8 mouse cellular contexts compared by ENCODE assay signal in the genomic region with DNA sequence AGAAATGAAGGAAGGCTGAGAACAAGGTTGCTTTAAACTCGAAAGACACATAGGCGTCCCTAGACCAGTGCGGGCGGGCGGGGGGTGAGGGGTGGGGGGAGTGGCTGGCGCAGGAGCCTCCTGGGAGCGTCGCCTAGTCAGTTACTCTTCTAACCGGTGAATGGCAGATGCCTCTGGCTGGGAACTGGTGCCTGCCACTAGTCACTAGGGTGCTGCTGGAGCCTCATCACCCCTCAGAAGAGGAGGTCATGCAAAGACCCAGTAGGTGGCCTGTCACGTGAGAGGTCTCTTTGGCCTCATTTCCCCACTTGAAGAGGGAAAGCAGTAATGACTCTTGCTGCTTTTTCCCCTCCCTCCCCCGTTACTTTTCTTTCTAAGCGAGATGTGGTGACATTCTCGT. TPM values are rescaled to one million over a fixed set of nuclear protein-coding genes. Genes with fewer than 3 reads are reported as not detected.
DNase-seq lines count a peak whose midpoint lies in the region; ATAC-seq lines count a peak whose summit lies in the region.

No protein-coding gene starts in this region.

- H3K4me2 ChIP-seq in heart, embryonic 11.5 days: peak overlapping the region; percentile 92
- H3K4me2 ChIP-seq in intestine, embryonic 15.5 days (replicated peaks): peak overlapping the region; percentile 92
- H3K4me2 ChIP-seq in midbrain, embryonic 15.5 days: peak overlapping the region; percentile 93

- H3K36me3 ChIP-seq in heart, embryonic 11.5 days (ENCODE audit: control insufficient read depth, insufficient read depth, low read length): no peaks in the 10 kb centered on the region
- H3K36me3 ChIP-seq in intestine, embryonic 15.5 days: no peaks in the 10 kb centered on the region
- H3K36me3 ChIP-seq in midbrain, embryonic 15.5 days (replicated peaks): no peaks in the 10 kb centered on the region

- no peaks in the 10 kb centered on the region for H3K9me3 ChIP-seq in heart, embryonic 11.5 days (replicated peaks; ENCODE audit: control insufficient read depth, low read length)
- no peaks in the 10 kb centered on the region for H3K9me3 ChIP-seq in intestine, embryonic 15.5 days
- no peaks in the 10 kb centered on the region for H3K9me3 ChIP-seq in midbrain, embryonic 15.5 days

- WGBS in heart, embryonic 11.5 days (ENCODE audit: insufficient replicate concordance): under 1% methylated on average over 13 of the region's 13 CpGs
- whole genome bisulfite sequencing in intestine, embryonic 15.5 days: under 1% methylated on average over 13 of the region's 13 CpGs
- 0% methylated on average over 13 of the region's 13 CpGs for WGBS in midbrain, embryonic 15.5 days

- no peak overlapping the region for H3K9ac ChIP-seq in heart, embryonic 11.5 days (ENCODE audit: low read depth, low read length)
- H3K9ac ChIP-seq in intestine, embryonic 15.5 days: no peak overlapping the region
- H3K9ac ChIP-seq in midbrain, embryonic 15.5 days: no peak overlapping the region

- H3K27ac ChIP-seq in heart, embryonic 11.5 days (ENCODE audit: low read depth, low read length): no peak overlapping the region
- H3K27ac ChIP-seq in brown adipose tissue, adult 24 weeks (replicated peaks; ENCODE audit: low read depth, low read length): no peak overlapping the region
- no peak overlapping the region for H3K27ac ChIP-seq in intestine, embryonic 15.5 days
- no peak overlapping the region for H3K27ac ChIP-seq in midbrain, embryonic 15.5 days

- H3K4me1 ChIP-seq in heart, embryonic 11.5 days (ENCODE audit: control insufficient read depth, insufficient read depth, low read length): peaks cover 10% of the 10 kb centered on the region; the same call in 1 of the 2 replicates
- H3K4me1 ChIP-seq in brown adipose tissue, adult 24 weeks (ENCODE audit: control insufficient read depth, insufficient read depth, insufficient read length, low read length): no peaks in the 10 kb centered on the region
- H3K4me1 ChIP-seq in intestine, embryonic 15.5 days (replicated peaks): peaks cover 21% of the 10 kb centered on the region
- H3K4me1 ChIP-seq in midbrain, embryonic 15.5 days: peaks cover 26% of the 10 kb centered on the region

- ATAC-seq in heart, embryonic 11.5 days (replicated peaks; ENCODE audit: insufficient number of reproducible peaks, low FRiP score, low TSS enrichment): no peak
- ATAC-seq in intestine, embryonic 15.5 days: no peak
- peak; percentile 54; the same call in 1 of the 2 replicates for ATAC-seq in midbrain, embryonic 15.5 days (replicated peaks)
- no peak for ATAC-seq in inflammation-experienced regulatory T-cells, adult 6 months

- DNase-seq in heart, adult 8-10 months (ENCODE audit: low spot score): no peak
- no peak for DNase-seq in left cerebral cortex, adult 11 months (ENCODE audit: low spot score)
- DNase-seq in ovary, adult 18-20 months (ENCODE audit: low spot score): no peak

- peak overlapping the region; percentile 47 for H3K4me3 ChIP-seq in heart, embryonic 11.5 days (ENCODE audit: low read depth, low read length)
- H3K4me3 ChIP-seq in brown adipose tissue, adult 24 weeks (ENCODE audit: insufficient read depth, low read depth, low read length): peak overlapping the region; percentile 55
- H3K4me3 ChIP-seq in intestine, embryonic 15.5 days (replicated peaks): peak overlapping the region; percentile 45; the same call in 1 of the 2 replicates
- H3K4me3 ChIP-seq in midbrain, embryonic 15.5 days: peak overlapping the region; percentile 45

- H3K27me3 ChIP-seq in heart, embryonic 11.5 days (ENCODE audit: control insufficient read depth, insufficient read depth, low read length): peaks cover 72% of the 10 kb centered on the region
- peaks cover 64% of the 10 kb centered on the region for H3K27me3 ChIP-seq in intestine, embryonic 15.5 days (replicated peaks)
- H3K27me3 ChIP-seq in midbrain, embryonic 15.5 days (replicated peaks): peaks cover 53% of the 10 kb centered on the region

RNA-seq across cellular contexts. Expression of a gene that starts 1.0 kb away (rescaled TPM):
- 0.26 and 0.42 TPM in 2 replicates for polyA plus RNA-seq in heart, embryonic 11.5 days (2014; fragmentation: Nextera tagmentation; extraction: Ambion mirVana)
- 1 to 10 TPM; 3.3 to 7.2 (median 4.5) TPM for total RNA-seq in heart, adult 8-10 months (2022)
- 3.3 and 10.2 TPM in 2 replicates for polyA plus RNA-seq in brown adipose tissue, adult 24 weeks (2012; ENCODE audit: insufficient read depth, insufficient read length, missing spikeins)
- polyA plus RNA-seq in intestine, embryonic 15.5 days (2015; fragmentation: Nextera tagmentation; extraction: Ambion mirVana): 0.08 and 0.57 TPM in 2 replicates
- polyA plus RNA-seq in midbrain, embryonic 15.5 days (2015; fragmentation: Nextera tagmentation; extraction: Ambion mirVana): 0.58 and 1.2 TPM in 2 replicates
- polyA plus RNA-seq in inflammation-experienced regulatory T-cells, adult 6 months (2017; shearing (Covaris generic)): not detected

RNA-seq across cellular contexts. Expression of a gene that starts 51.5 kb away (rescaled TPM):
- polyA plus RNA-seq in heart, embryonic 11.5 days (2014; fragmentation: Nextera tagmentation; extraction: Ambion mirVana): 121 and 128 TPM in 2 replicates
- total RNA-seq in heart, adult 8-10 months (2022): 10 to 100 TPM; 44.0 to 56.1 (median 49.0) TPM
- polyA plus RNA-seq in brown adipose tissue, adult 24 weeks (2012; ENCODE audit: insufficient read depth, insufficient read length, missing spikeins): 77.7 and 83.0 TPM in 2 replicates
- polyA plus RNA-seq in intestine, embryonic 15.5 days (2015; fragmentation: Nextera tagmentation; extraction: Ambion mirVana): 169 and 170 TPM in 2 replicates
- polyA plus RNA-seq in midbrain, embryonic 15.5 days (2015; fragmentation: Nextera tagmentation; extraction: Ambion mirVana): 91.7 and 95.4 TPM in 2 replicates
- polyA plus RNA-seq in inflammation-experienced regulatory T-cells, adult 6 months (2017; shearing (Covaris generic)): 100 to 1,000 TPM in 2 of 3 experiments, 10 to 100 TPM in 1; 95.8 to 185 (median 116) TPM
